ENCODE assay signal across 19 mouse cellular contexts in the genomic region with DNA sequence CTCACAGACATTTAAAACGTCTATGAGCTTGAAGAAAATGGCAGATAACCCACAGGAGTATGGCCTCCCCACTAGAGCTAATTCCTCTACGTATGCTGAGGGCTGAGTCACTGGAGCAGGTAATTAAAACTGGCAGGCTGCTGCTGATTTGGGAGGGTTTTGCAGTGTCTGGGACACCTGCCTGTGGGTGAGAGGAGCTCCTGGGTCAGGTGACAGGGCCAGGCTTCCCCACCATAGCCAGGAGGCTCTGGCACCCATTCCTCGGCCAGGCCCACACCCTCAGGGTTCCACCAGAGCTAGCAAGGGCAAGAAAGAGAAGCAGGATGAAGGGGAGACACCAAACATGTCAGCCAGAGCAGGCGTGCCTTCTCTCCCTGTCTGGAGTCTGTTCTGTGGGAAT.
DNase-seq lines count a peak whose midpoint lies in the region; ATAC-seq and TF ChIP-seq lines count a peak whose summit lies in the region.
"Had no signal": no experiment of that assay in that cellular context is flagged by ENCODE, and none has a peak within 500 bp of the region (broad histone marks: within the 10 kb centered on the region; RNA-seq: fewer than 3 reads in every experiment).

No protein-coding gene starts in this region.

- no peaks in the 10 kb centered on the region for H3K27me3 ChIP-seq in hindbrain, embryonic 16.5 days (replicated peaks; ENCODE audit: control insufficient read depth, insufficient read depth, low read length)
- H3K27me3 ChIP-seq in hindbrain, embryonic 10.5 days (ENCODE audit: insufficient read depth, poor library complexity, severe bottlenecking) = no peaks in the 10 kb centered on the region
- H3K27me3 ChIP-seq in midbrain, embryonic 11.5 days (ENCODE audit: control insufficient read depth, insufficient read depth, low read length) = no peaks in the 10 kb centered on the region
- H3K27me3 ChIP-seq in midbrain, embryonic 16.5 days (ENCODE audit: control insufficient read depth, insufficient read depth, low read depth, low read length) = no peaks in the 10 kb centered on the region
- no peaks in the 10 kb centered on the region for H3K27me3 ChIP-seq in cerebellum, adult 2 months (ENCODE audit: control insufficient read depth, insufficient read depth, low read length)
- H3K27me3 ChIP-seq in liver, embryonic 12.5 days (replicated peaks) = no peaks in the 10 kb centered on the region
- H3K27me3 ChIP-seq: limb, embryonic 15.5 days; stomach, embryonic 15.5 days had no signal

- no peaks in the 10 kb centered on the region for H3K36me3 ChIP-seq in hindbrain, embryonic 16.5 days (ENCODE audit: control insufficient read depth, insufficient read depth, low read length)
- H3K36me3 ChIP-seq in hindbrain, embryonic 10.5 days = no peaks in the 10 kb centered on the region
- no peaks in the 10 kb centered on the region for H3K36me3 ChIP-seq in midbrain, embryonic 11.5 days (ENCODE audit: control insufficient read depth, insufficient read depth, low read length)
- H3K36me3 ChIP-seq in midbrain, embryonic 16.5 days (ENCODE audit: control insufficient read depth, insufficient read depth, low read length) = no peaks in the 10 kb centered on the region
- no peaks in the 10 kb centered on the region for H3K36me3 ChIP-seq in liver, embryonic 12.5 days
- H3K36me3 ChIP-seq: limb, embryonic 15.5 days; stomach, embryonic 15.5 days had no signal

- no peak for TF ChIP-seq CTCF in cerebellum, adult 2 months (IDR thresholded peaks at IDR 0.05; ENCODE audit: borderline replicate concordance, insufficient read depth, low read depth, low read length)
- TF ChIP-seq CTCF in lung, adult 2 months (IDR thresholded peaks at IDR 0.05; ENCODE audit: insufficient read depth, low read length) = no peak

- TF ChIP-seq POLR2A in cerebellum, adult 2 months (IDR thresholded peaks at IDR 0.05; ENCODE audit: borderline replicate concordance, insufficient read depth, low read length) = no peak
- no peak for TF ChIP-seq POLR2A in lung, adult 2 months (IDR thresholded peaks at IDR 0.05; ENCODE audit: borderline replicate concordance, extremely low read depth, low read depth, low read length)

- no peak overlapping the region for H3K4me2 ChIP-seq in hindbrain, embryonic 16.5 days (ENCODE audit: low read length)
- no peak overlapping the region for H3K4me2 ChIP-seq in midbrain, embryonic 11.5 days
- H3K4me2 ChIP-seq in midbrain, embryonic 16.5 days (ENCODE audit: low read length) = no peak overlapping the region
- H3K4me2 ChIP-seq in liver, embryonic 12.5 days = no peak overlapping the region
- H3K4me2 ChIP-seq: limb, embryonic 15.5 days; stomach, embryonic 15.5 days had no signal

- peaks cover 5% of the 10 kb centered on the region; the same call in 1 of the 2 replicates for H3K4me1 ChIP-seq in hindbrain, embryonic 16.5 days (ENCODE audit: control insufficient read depth, insufficient read depth, low read depth, low read length)
- H3K4me1 ChIP-seq in hindbrain, embryonic 10.5 days (replicated peaks) = no peaks in the 10 kb centered on the region
- H3K4me1 ChIP-seq in midbrain, embryonic 11.5 days (ENCODE audit: control insufficient read depth, insufficient read depth, low read length) = no peaks in the 10 kb centered on the region
- H3K4me1 ChIP-seq in midbrain, embryonic 16.5 days (ENCODE audit: control insufficient read depth, insufficient read depth, low read length) = no peaks in the 10 kb centered on the region
- H3K4me1 ChIP-seq in cerebellum, adult 2 months (ENCODE audit: control insufficient read depth, insufficient read depth, low read length) = peaks cover 12% of the 10 kb centered on the region
- no peaks in the 10 kb centered on the region for H3K4me1 ChIP-seq in lung, adult 2 months (ENCODE audit: control insufficient read depth, insufficient read depth, low read length)
- H3K4me1 ChIP-seq in liver, embryonic 12.5 days = no peaks in the 10 kb centered on the region
- H3K4me1 ChIP-seq: limb, embryonic 15.5 days; stomach, embryonic 15.5 days had no signal

- 0 out of 2 replicates have a peak, but pooled peaks have one; percentile 14 for ATAC-seq in hindbrain, embryonic 16.5 days
- no peak for ATAC-seq in midbrain, embryonic 11.5 days (ENCODE audit: low FRiP score)
- no peak for ATAC-seq in midbrain, embryonic 16.5 days
- ATAC-seq in liver, embryonic 12.5 days = no peak
- ATAC-seq: liver, postnatal 0 days had no signal

- H3K27ac ChIP-seq in hindbrain, embryonic 16.5 days (ENCODE audit: low read depth, low read length) = peak overlapping the region; percentile 64; the same call in 1 of the 2 replicates
- no peak overlapping the region for H3K27ac ChIP-seq in hindbrain, embryonic 10.5 days
- H3K27ac ChIP-seq in midbrain, embryonic 11.5 days (ENCODE audit: low read depth, low read length) = no peak overlapping the region
- no peak overlapping the region for H3K27ac ChIP-seq in midbrain, embryonic 16.5 days (ENCODE audit: low read length)
- peak overlapping the region; percentile 10; the same call in 1 of the 2 replicates for H3K27ac ChIP-seq in cerebellum, adult 2 months (ENCODE audit: insufficient read depth, low read length)
- no peak overlapping the region for H3K27ac ChIP-seq in liver, embryonic 12.5 days
- H3K27ac ChIP-seq: limb, embryonic 15.5 days; stomach, embryonic 15.5 days had no signal

- 60% methylated on average over 4 of the region's 4 CpGs for WGBS in hindbrain, embryonic 16.5 days
- 67% methylated on average over 4 of the region's 4 CpGs for WGBS in hindbrain, embryonic 10.5 days
- WGBS in midbrain, embryonic 11.5 days = 61% methylated on average over 4 of the region's 4 CpGs
- WGBS in midbrain, embryonic 16.5 days = 50% methylated on average over 4 of the region's 4 CpGs
- WGBS in cerebellum, adult 2 months = 16% methylated on average over 4 of the region's 4 CpGs
- WGBS in lung, adult 2 months = 77% methylated on average over 4 of the region's 4 CpGs
- whole genome bisulfite sequencing in liver, embryonic 12.5 days (ENCODE audit: insufficient replicate concordance) = 53% methylated on average over 4 of the region's 4 CpGs

- no peaks in the 10 kb centered on the region for H3K9me3 ChIP-seq in hindbrain, embryonic 16.5 days (ENCODE audit: control insufficient read depth, low read length)
- H3K9me3 ChIP-seq in hindbrain, embryonic 10.5 days = no peaks in the 10 kb centered on the region
- no peaks in the 10 kb centered on the region for H3K9me3 ChIP-seq in midbrain, embryonic 11.5 days (ENCODE audit: control insufficient read depth, low read length)
- H3K9me3 ChIP-seq in midbrain, embryonic 16.5 days (replicated peaks; ENCODE audit: control insufficient read depth, low read length, poor library complexity, severe bottlenecking) = no peaks in the 10 kb centered on the region
- no peaks in the 10 kb centered on the region for H3K9me3 ChIP-seq in liver, embryonic 12.5 days (replicated peaks)
- H3K9me3 ChIP-seq: limb, embryonic 15.5 days; stomach, embryonic 15.5 days had no signal

- no peak overlapping the region for H3K4me3 ChIP-seq in hindbrain, embryonic 16.5 days (ENCODE audit: low read length)
- no peak overlapping the region for H3K4me3 ChIP-seq in hindbrain, embryonic 10.5 days
- H3K4me3 ChIP-seq in midbrain, embryonic 11.5 days (ENCODE audit: low read depth, low read length) = no peak overlapping the region
- H3K4me3 ChIP-seq in midbrain, embryonic 16.5 days (ENCODE audit: low read depth, low read length) = no peak overlapping the region
- H3K4me3 ChIP-seq in cerebellum, adult 2 months (replicated peaks; ENCODE audit: insufficient read depth, low read depth, low read length) = no peak overlapping the region
- H3K4me3 ChIP-seq in lung, adult 2 months (replicated peaks; ENCODE audit: extremely low read depth, low read depth, low read length) = no peak overlapping the region
- H3K4me3 ChIP-seq in liver, embryonic 12.5 days = no peak overlapping the region
- H3K4me3 ChIP-seq: limb, embryonic 15.5 days; myocyte; stomach, embryonic 15.5 days had no signal

- H3K9ac ChIP-seq in hindbrain, embryonic 16.5 days (ENCODE audit: low read depth, low read length) = no peak overlapping the region
- H3K9ac ChIP-seq in midbrain, embryonic 11.5 days (ENCODE audit: low read length) = no peak overlapping the region
- H3K9ac ChIP-seq in midbrain, embryonic 16.5 days (ENCODE audit: low read depth, low read length) = no peak overlapping the region
- no peak overlapping the region for H3K9ac ChIP-seq in liver, embryonic 12.5 days
- H3K9ac ChIP-seq: limb, embryonic 15.5 days; liver, postnatal 0 days; stomach, embryonic 15.5 days had no signal

- no peak for DNase-seq in hindbrain, embryonic 10.5 days (ENCODE audit: low spot score)
- DNase-seq in midbrain, embryonic 11.5 days (ENCODE audit: low spot score, missing footprints) = peak; percentile 73
- DNase-seq in cerebellum, adult 2 months = peak; percentile 69 to 82
- DNase-seq in retina, embryonic 14.5 days (ENCODE audit: low spot score) = peak; percentile 42
- no peak for DNase-seq in lung, adult 2 months
- DNase-seq: adrenal gland, postnatal 10 days; B cell, adult 2 months; gastrocnemius, postnatal 14 days; kidney, postnatal 25 days; layer of hippocampus, adult 9-11 months; liver, postnatal 0 days; right cerebral cortex, postnatal 14 days; thymus, adult 2 months had no signal

Comparison
In these comparisons a context has a peak if more than half of its experiments do, and no peak if none do; other contexts are left out.
1. H3K27ac ChIP-seq: peak in hindbrain, embryonic 16.5 days (single experiment) and cerebellum, adult 2 months (single experiment); none in hindbrain, embryonic 10.5 days (single experiment), midbrain, embryonic 11.5 days (single experiment), midbrain, embryonic 16.5 days (single experiment) and liver, embryonic 12.5 days (single experiment).
2. DNase-seq: peak in midbrain, embryonic 11.5 days (single experiment), cerebellum, adult 2 months (2 of 2) and retina, embryonic 14.5 days (single experiment); none in hindbrain, embryonic 10.5 days (single experiment) and lung, adult 2 months (single experiment).